Mouse (Mus musculus): ENCODE data around the gene Eif3k. TPM values are rescaled to one million over a fixed set of nuclear protein-coding genes. Genes with fewer than 3 reads are reported as not detected.

The Eif3k gene
- polyA plus RNA-seq, 1 experiment, result 343 TPM

- no peak for TF ChIP-seq CTCF (conservative IDR thresholded peaks at IDR 0.05; ENCODE audit: insufficient read depth, insufficient read length, low read depth, low read length)
- no peak for TF ChIP-seq POLR2A (IDR thresholded peaks at IDR 0.05; ENCODE audit: low read depth, low read length)
- Histone ChIP-seq H3K36me3 (ENCODE audit: control insufficient read depth, insufficient read depth, low read length) (no peaks in the 10 kb centered on the region; the same call in 1 of the 2 replicates), H3K4me1 (ENCODE audit: control insufficient read depth, insufficient read depth, low read length) (peaks cover 69% of the 10 kb centered on the region), H3K27me3 (replicated peaks; ENCODE audit: control insufficient read depth, insufficient read depth, low read length) (no peaks in the 10 kb centered on the region), H3K27ac (ENCODE audit: insufficient read depth, low read depth, low read length) (peak overlapping the region; percentile 74), H3K4me3 (ENCODE audit: insufficient read depth, low read depth, low read length) (no peak overlapping the region)
- no peak for DNase-seq
- WGBS, result 27% methylated on average over 2 of the region's 2 CpGs
Observed at GRCm38 (mm10) chr7:28953476-28954376, 27.9 kb downstream of the Eif3k start.

- Histone ChIP-seq H3K27ac (ENCODE audit: insufficient read depth, low read depth, low read length) (peak overlapping the region; percentile 72), H3K4me3 (ENCODE audit: insufficient read depth, low read depth, low read length) (no peak overlapping the region), H3K4me1 (ENCODE audit: control insufficient read depth, insufficient read depth, low read length) (peaks cover 64% of the 10 kb centered on the region), H3K36me3 (ENCODE audit: control insufficient read depth, insufficient read depth, low read length) (no peaks in the 10 kb centered on the region; the same call in 1 of the 2 replicates), H3K27me3 (replicated peaks; ENCODE audit: control insufficient read depth, insufficient read depth, low read length) (no peaks in the 10 kb centered on the region)
- TF ChIP-seq CTCF (conservative IDR thresholded peaks at IDR 0.05; ENCODE audit: insufficient read depth, insufficient read length, low read depth, low read length), result no peak
- TF ChIP-seq POLR2A (IDR thresholded peaks at IDR 0.05; ENCODE audit: low read depth, low read length), result no peak
- WGBS, result 9% methylated on average over 3 of the region's 3 CpGs
- DNase-seq, result peak; percentile 69
Observed at GRCm38 (mm10) chr7:28952786-28953185, 28.9 kb downstream of the Eif3k start.

GRCm38 (mm10) chr7:28951764-28952163 lies 29.9 kb downstream of the Eif3k start:
- H3K36me3 ChIP-seq (ENCODE audit: control insufficient read depth, insufficient read depth, low read length), result no peaks in the 10 kb centered on the region; the same call in 1 of the 2 replicates
- H3K4me1 ChIP-seq (ENCODE audit: control insufficient read depth, insufficient read depth, low read length), result peaks cover 67% of the 10 kb centered on the region
- TF ChIP-seq CTCF (conservative IDR thresholded peaks at IDR 0.05; ENCODE audit: insufficient read depth, insufficient read length, low read depth, low read length) (no peak), POLR2A (IDR thresholded peaks at IDR 0.05; ENCODE audit: low read depth, low read length) (no peak)
- H3K27ac ChIP-seq (ENCODE audit: insufficient read depth, low read depth, low read length), result peak overlapping the region; percentile 72
- H3K27me3 ChIP-seq (replicated peaks; ENCODE audit: control insufficient read depth, insufficient read depth, low read length), result no peaks in the 10 kb centered on the region
- WGBS, result 29% methylated on average over 2 of the region's 2 CpGs
- peak; percentile 55 for DNase-seq
- no peak overlapping the region for H3K4me3 ChIP-seq (ENCODE audit: insufficient read depth, low read depth, low read length)

GRCm38 (mm10) chr7:28950346-28951037 lies 31.2 kb downstream of the Eif3k start:
- Histone ChIP-seq H3K27ac (ENCODE audit: insufficient read depth, low read depth, low read length) (peak overlapping the region; percentile 43), H3K4me1 (ENCODE audit: control insufficient read depth, insufficient read depth, low read length) (peaks cover 69% of the 10 kb centered on the region)
- 66% methylated on average over 10 of the region's 10 CpGs for WGBS

GRCm38 (mm10) chr7:28949298-28949697 lies 32.4 kb downstream of the Eif3k start:
- TF ChIP-seq CTCF (conservative IDR thresholded peaks at IDR 0.05; ENCODE audit: insufficient read depth, insufficient read length, low read depth, low read length) (no peak), POLR2A (IDR thresholded peaks at IDR 0.05; ENCODE audit: low read depth, low read length) (no peak)
- H3K27ac ChIP-seq (ENCODE audit: insufficient read depth, low read depth, low read length), result peak overlapping the region; percentile 10
- H3K4me3 ChIP-seq (ENCODE audit: insufficient read depth, low read depth, low read length), result no peak overlapping the region
- no peaks in the 10 kb centered on the region; the same call in 1 of the 2 replicates for H3K36me3 ChIP-seq (ENCODE audit: control insufficient read depth, insufficient read depth, low read length)
- no peaks in the 10 kb centered on the region for H3K27me3 ChIP-seq (replicated peaks; ENCODE audit: control insufficient read depth, insufficient read depth, low read length)
- DNase-seq, result no peak
- H3K4me1 ChIP-seq (ENCODE audit: control insufficient read depth, insufficient read depth, low read length), result peaks cover 73% of the 10 kb centered on the region
- WGBS, result 32% methylated on average over 2 of the region's 2 CpGs

More at GRCm38 (mm10) chr7:28950346-28951037, 31.2 kb downstream of the Eif3k start:
- no peaks in the 10 kb centered on the region for H3K27me3 ChIP-seq (replicated peaks; ENCODE audit: control insufficient read depth, insufficient read depth, low read length)
- no peak overlapping the region for H3K4me3 ChIP-seq (ENCODE audit: insufficient read depth, low read depth, low read length)
- TF ChIP-seq CTCF (conservative IDR thresholded peaks at IDR 0.05; ENCODE audit: insufficient read depth, insufficient read length, low read depth, low read length) (no peak), POLR2A (IDR thresholded peaks at IDR 0.05; ENCODE audit: low read depth, low read length) (no peak)
- no peaks in the 10 kb centered on the region; the same call in 1 of the 2 replicates for H3K36me3 ChIP-seq (ENCODE audit: control insufficient read depth, insufficient read depth, low read length)
- peak; percentile 44 for DNase-seq

- Histone ChIP-seq H3K4me3 (ENCODE audit: insufficient read depth, low read depth, low read length) (no peak overlapping the region), H3K36me3 (ENCODE audit: control insufficient read depth, insufficient read depth, low read length) (peaks cover under 1% of the 10 kb centered on the region; the same call in 1 of the 2 replicates), H3K27ac (ENCODE audit: insufficient read depth, low read depth, low read length) (peak overlapping the region; percentile 27; the same call in 1 of the 2 replicates), H3K4me1 (ENCODE audit: control insufficient read depth, insufficient read depth, low read length) (peaks cover 73% of the 10 kb centered on the region), H3K27me3 (replicated peaks; ENCODE audit: control insufficient read depth, insufficient read depth, low read length) (no peaks in the 10 kb centered on the region)
- WGBS, result 64% methylated on average over 7 of the region's 7 CpGs
- DNase-seq, result no peak
- TF ChIP-seq CTCF (conservative IDR thresholded peaks at IDR 0.05; ENCODE audit: insufficient read depth, insufficient read length, low read depth, low read length), result no peak
- no peak for TF ChIP-seq POLR2A (IDR thresholded peaks at IDR 0.05; ENCODE audit: low read depth, low read length)
Observed at GRCm38 (mm10) chr7:28948746-28949145, 32.9 kb downstream of the Eif3k start.

GRCm38 (mm10) chr7:28946271-28946610 lies 35.4 kb downstream of the Eif3k start:
- TF ChIP-seq CTCF (conservative IDR thresholded peaks at IDR 0.05; ENCODE audit: insufficient read depth, insufficient read length, low read depth, low read length) (no peak), POLR2A (IDR thresholded peaks at IDR 0.05; ENCODE audit: low read depth, low read length) (no peak)
- Histone ChIP-seq H3K4me3 (ENCODE audit: insufficient read depth, low read depth, low read length) (no peak overlapping the region), H3K27ac (ENCODE audit: insufficient read depth, low read depth, low read length) (peak overlapping the region; percentile 79), H3K27me3 (replicated peaks; ENCODE audit: control insufficient read depth, insufficient read depth, low read length) (no peaks in the 10 kb centered on the region), H3K36me3 (ENCODE audit: control insufficient read depth, insufficient read depth, low read length) (0 out of 2 replicates have a peak, but pooled peaks cover 2% of the 10 kb centered on the region), H3K4me1 (ENCODE audit: control insufficient read depth, insufficient read depth, low read length) (peaks cover 71% of the 10 kb centered on the region)
- no peak for DNase-seq
- 24% methylated on average over 1 of the region's 1 CpGs for WGBS

Data from kidney, adult 2 months (tissue).